Mouse (Mus musculus) G1E (cell line): ENCODE measurements around the gene 1700034J05Rik. TPM values are rescaled to one million over a fixed set of nuclear protein-coding genes. Genes with fewer than 3 reads are reported as not detected.

Experiments
- ATAC-seq: 2 replicates; pipeline ENCODE4 v1.8.0; 2016; ENCODE audit warnings: mild to moderate bottlenecking; ENCODE audit not compliant: insufficient number of reproducible peaks, poor library complexity, low FRiP score, severe bottlenecking; ENCODE audit errors: extremely low read depth
- DNase-seq: peaks from one replicate; pipeline ENCODE4 v3.0.0; 2012; ENCODE audit warnings: low spot score
- H3K27me3 ChIP-seq: 2 replicates; pipeline ENCODE4 v1.6.1; 2012; ENCODE audit warnings: mild to moderate bottlenecking, low read length, inconsistent platforms; ENCODE audit not compliant: insufficient read depth
- H3K36me3 ChIP-seq: replicated peaks from 2 replicates; pipeline ENCODE3; 2012; ENCODE audit warnings: mild to moderate bottlenecking, inconsistent platforms
- H3K4me1 ChIP-seq: 2 replicates; pipeline ENCODE4 v1.6.1; 2012; ENCODE audit warnings: low read depth, low read length, inconsistent platforms, mixed read lengths; ENCODE audit not compliant: insufficient read depth
- H3K4me3 ChIP-seq: 2 replicates; pipeline ENCODE4 v1.5.1; 2012; ENCODE audit warnings: low read depth, mild to moderate bottlenecking, inconsistent platforms, low read length, moderate library complexity, mixed read lengths
- H3K9me3 ChIP-seq: replicated peaks from 2 replicates; pipeline ENCODE4 v1.6.1; 2012; ENCODE audit warnings: inconsistent platforms
- CTCF ChIP-seq: IDR thresholded peaks from 2 replicates; pipeline ENCODE4 v1.5.1; 2012; ENCODE audit warnings: low read depth, low read length, inconsistent platforms, mixed read lengths
- GATA1 ChIP-seq: IDR thresholded peaks from 2 replicates; pipeline ENCODE4 v1.6.1; 2012; ENCODE audit warnings: borderline replicate concordance, low read length, inconsistent platforms, mixed read lengths
- GATA2 ChIP-seq: IDR thresholded peaks from 2 replicates; pipeline ENCODE4 v1.6.1; 2012; ENCODE audit warnings: low read depth, low read length, inconsistent platforms, borderline replicate concordance
- POLR2AphosphoS5 ChIP-seq: IDR thresholded peaks from 2 replicates; pipeline ENCODE4 v1.6.1; 2012; ENCODE audit warnings: low read depth, low read length, inconsistent platforms; ENCODE audit not compliant: insufficient replicate concordance
- TAL1 ChIP-seq: conservative IDR thresholded peaks from 2 replicates; pipeline ENCODE4 v1.6.1; 2012; ENCODE audit warnings: low read depth, low read length, inconsistent platforms, mixed read lengths
- polyA plus RNA-seq: library from polyadenylated mRNA; stranded (reverse); fragments of >175 nt; gene quantifications from 2 replicates; pipeline ENCODE4 v1.2.3, GENCODE M21; 2012
- total RNA-seq, 2 experiments: library from RNA; stranded (forward) in 1 of 2; stranded (reverse) in 1 of 2; fragments of 200-1000 nt in 1 of 2; fragments of >200 nt in 1 of 2; fragmentation: Nextera tagmentation in 1 of 2; gene quantifications; 2 replicates each; pipeline ENCODE4 v1.2.3; 2014 to 2017

Gene 1700034J05Rik
- total and polyA plus RNA-seq, 3 experiments, result 0.11 TPM; not detected in 2

- Histone ChIP-seq H3K4me3 (no peak overlapping the region), H3K9me3 (no peaks in the 10 kb centered on the region), H3K27me3 (no peaks in the 10 kb centered on the region), H3K4me1 (no peaks in the 10 kb centered on the region), H3K36me3 (no peaks in the 10 kb centered on the region)
- ATAC-seq (no peak), DNase-seq (no peak)
- TF ChIP-seq CTCF, result no peak
- TF ChIP-seq GATA1, result no peak
- TF ChIP-seq GATA2, result no peak
- TF ChIP-seq TAL1, result no peak
- TF ChIP-seq POLR2AphosphoS5, result no peak
Measured at GRCm38 (mm10) chr6:146970811-146971210, 16.6 kb upstream of the 1700034J05Rik start.

- Histone ChIP-seq H3K36me3 (no peaks in the 10 kb centered on the region), H3K9me3 (no peaks in the 10 kb centered on the region), H3K4me1 (no peaks in the 10 kb centered on the region), H3K27me3 (no peaks in the 10 kb centered on the region), H3K4me3 (no peak overlapping the region)
- ATAC-seq, result no peak
- no peak for DNase-seq
- TF ChIP-seq GATA1 (no peak), TAL1 (no peak), CTCF (no peak), POLR2AphosphoS5 (no peak), GATA2 (no peak)
Measured at GRCm38 (mm10) chr6:146967836-146968235, 13.6 kb upstream of the 1700034J05Rik start.

GRCm38 (mm10) chr6:146966446-146967019 lies 12.3 kb upstream of the 1700034J05Rik start:
- no peaks in the 10 kb centered on the region for H3K4me1 ChIP-seq
- no peaks in the 10 kb centered on the region for H3K36me3 ChIP-seq
- DNase-seq (no peak), ATAC-seq (no peak)
- no peaks in the 10 kb centered on the region for H3K9me3 ChIP-seq
- no peak overlapping the region for H3K4me3 ChIP-seq
- H3K27me3 ChIP-seq, result no peaks in the 10 kb centered on the region
- TF ChIP-seq CTCF, result no peak

GRCm38 (mm10) chr6:146965139-146965772 lies 11.0 kb upstream of the 1700034J05Rik start:
- no peaks in the 10 kb centered on the region for H3K27me3 ChIP-seq
- no peak for DNase-seq
- H3K36me3 ChIP-seq, result no peaks in the 10 kb centered on the region
- ATAC-seq, result no peak
- H3K4me3 ChIP-seq, result no peak overlapping the region
- no peak for TF ChIP-seq POLR2AphosphoS5
- no peak for TF ChIP-seq GATA1
- no peaks in the 10 kb centered on the region for H3K9me3 ChIP-seq
- no peaks in the 10 kb centered on the region for H3K4me1 ChIP-seq

GRCm38 (mm10) chr6:146963396-146964150 lies 9.4 kb upstream of the 1700034J05Rik start:
- H3K4me1 ChIP-seq, result no peaks in the 10 kb centered on the region

GRCm38 (mm10) chr6:146961832-146962481 lies 7.7 kb upstream of the 1700034J05Rik start:
- no peaks in the 10 kb centered on the region for H3K27me3 ChIP-seq
- no peaks in the 10 kb centered on the region for H3K4me1 ChIP-seq
- H3K36me3 ChIP-seq, result no peaks in the 10 kb centered on the region
- DNase-seq (no peak), ATAC-seq (no peak)
- no peak overlapping the region for H3K4me3 ChIP-seq
- H3K9me3 ChIP-seq, result no peaks in the 10 kb centered on the region
- TF ChIP-seq CTCF (no peak), GATA1 (no peak), TAL1 (no peak), GATA2 (no peak), POLR2AphosphoS5 (no peak)

More at GRCm38 (mm10) chr6:146963396-146964150, 9.4 kb upstream of the 1700034J05Rik start:
- ATAC-seq (no peak), DNase-seq (no peak)
- H3K27me3 ChIP-seq, result no peaks in the 10 kb centered on the region
- TF ChIP-seq CTCF (no peak), TAL1 (no peak), POLR2AphosphoS5 (no peak), GATA1 (no peak), GATA2 (no peak)
- no peaks in the 10 kb centered on the region for H3K9me3 ChIP-seq
- no peak overlapping the region for H3K4me3 ChIP-seq
- no peaks in the 10 kb centered on the region for H3K36me3 ChIP-seq
